Mouse (Mus musculus) myocyte (in vitro differentiated cells): ENCODE measurements around the gene Zcrb1.

Source experiments
- E2F4 ChIP-seq: IDR thresholded peaks from one replicate; pipeline ENCODE4 v1.6.1; 2011; ENCODE audit warnings: mild to moderate bottlenecking, control low read depth, moderate library complexity; ENCODE audit not compliant: insufficient read depth
- MAX ChIP-seq: IDR thresholded peaks from one replicate; pipeline ENCODE4 v1.6.1; 2011; ENCODE audit warnings: low read depth, mild to moderate bottlenecking, control low read depth
- POLR2A ChIP-seq: IDR thresholded peaks from one replicate; pipeline ENCODE4 v1.6.1; 2011; ENCODE audit warnings: low read depth, mild to moderate bottlenecking, control low read depth, moderate library complexity; ENCODE audit not compliant: insufficient read length
- REST ChIP-seq: IDR thresholded peaks from one replicate; pipeline ENCODE4 v1.6.1; 2011; ENCODE audit warnings: mild to moderate bottlenecking, control low read depth, moderate library complexity; ENCODE audit not compliant: insufficient read depth, insufficient read length
- TCF12 ChIP-seq: IDR thresholded peaks from one replicate; pipeline ENCODE4 v1.6.1; 2011; ENCODE audit warnings: mild to moderate bottlenecking, control low read depth; ENCODE audit not compliant: poor library complexity, insufficient read depth, severe bottlenecking
- USF1 ChIP-seq: IDR thresholded peaks from one replicate; pipeline ENCODE4 v1.6.1; 2011; ENCODE audit warnings: low read depth, mild to moderate bottlenecking, control low read depth, moderate library complexity

GRCm38 (mm10) chr15:93340630-93341379, 57.3 kb downstream of the Zcrb1 start:
- no peak for TF ChIP-seq POLR2A
- no peak for TF ChIP-seq REST
- no peak for TF ChIP-seq TCF12
- TF ChIP-seq MAX: no peak
- TF ChIP-seq E2F4: no peak
- TF ChIP-seq USF1: no peak
